Mouse (Mus musculus) left cerebral cortex, adult 8-10 months (tissue): ENCODE measurements around the gene Dip2c. TPM values are rescaled to one million over a fixed set of nuclear protein-coding genes. Genes with fewer than 3 reads are reported as not detected.

Experiments
- DNase-seq, 2 experiments: peaks; one replicate each; pipeline ENCODE4 v3.0.0; 2022; ENCODE audit warnings: low spot score in 2 of 2
- total RNA-seq, 4 experiments: library from RNA; stranded (reverse); gene quantifications; 2 replicates each; pipeline ENCODE4 v1.2.4; 2022

The Dip2c gene
- total RNA-seq, 4 experiments from 2014 or later = 56.5 to 68.5 (median 60.1) TPM

- no peak for DNase-seq
Measured at GRCm38 (mm10) chr13:9421949-9422348, 145.6 kb downstream of the Dip2c start.

GRCm38 (mm10) chr13:9422876-9423275, 146.5 kb downstream of the Dip2c start:
- no peak for DNase-seq

- DNase-seq = no peak
Measured at GRCm38 (mm10) chr13:9424434-9424833, 148.1 kb downstream of the Dip2c start.

GRCm38 (mm10) chr13:9426267-9426666, 149.9 kb downstream of the Dip2c start:
- DNase-seq = no peak

GRCm38 (mm10) chr13:9426779-9427178, 150.5 kb downstream of the Dip2c start:
- DNase-seq = no peak

- DNase-seq = no peak
Measured at GRCm38 (mm10) chr13:9429884-9430283, 153.6 kb downstream of the Dip2c start.

- DNase-seq = no peak
Measured at GRCm38 (mm10) chr13:9430724-9431123, 154.4 kb downstream of the Dip2c start.

GRCm38 (mm10) chr13:9431441-9431840, 155.1 kb downstream of the Dip2c start:
- no peak for DNase-seq

GRCm38 (mm10) chr13:9443066-9443465, 166.7 kb downstream of the Dip2c start:
- DNase-seq = no peak

- no peak for DNase-seq
Measured at GRCm38 (mm10) chr13:9445533-9446294, 169.4 kb downstream of the Dip2c start.

- DNase-seq = no peak
Measured at GRCm38 (mm10) chr13:9446448-9447115, 170.3 kb downstream of the Dip2c start.

GRCm38 (mm10) chr13:9450276-9450675, 173.9 kb downstream of the Dip2c start:
- DNase-seq = no peak

- DNase-seq = no peak
Measured at GRCm38 (mm10) chr13:9451952-9452351, 175.6 kb downstream of the Dip2c start.

- DNase-seq = no peak
Measured at GRCm38 (mm10) chr13:9454426-9455177, 178.3 kb downstream of the Dip2c start.

- DNase-seq = no peak
Measured at GRCm38 (mm10) chr13:9455979-9456378, 179.7 kb downstream of the Dip2c start.

- DNase-seq = no peak
Measured at GRCm38 (mm10) chr13:9457420-9458308, 181.3 kb downstream of the Dip2c start.

- DNase-seq = no peak
Measured at GRCm38 (mm10) chr13:9464457-9464856, 188.1 kb downstream of the Dip2c start.

- no peak for DNase-seq
Measured at GRCm38 (mm10) chr13:9467216-9467615, 190.9 kb downstream of the Dip2c start.

- no peak for DNase-seq
Measured at GRCm38 (mm10) chr13:9473383-9473782, 197.1 kb downstream of the Dip2c start.

GRCm38 (mm10) chr13:9481722-9482121, 205.4 kb downstream of the Dip2c start:
- no peak for DNase-seq

- DNase-seq = no peak
Measured at GRCm38 (mm10) chr13:9489696-9490095, 213.4 kb downstream of the Dip2c start.
